Mouse (Mus musculus): ENCODE results near the gene Eif2a. TPM values are rescaled to one million over a fixed set of nuclear protein-coding genes. Genes with fewer than 3 reads are reported as not detected.
"Not testable (repeated sequence)": the region's sequence is repeated elsewhere in the genome, so short reads cannot be mapped to it uniquely, and the experiment has no call there.

Gene Eif2a
- total RNA-seq, 2 experiments from 2014 or later: 132 to 153 TPM

DNA sequence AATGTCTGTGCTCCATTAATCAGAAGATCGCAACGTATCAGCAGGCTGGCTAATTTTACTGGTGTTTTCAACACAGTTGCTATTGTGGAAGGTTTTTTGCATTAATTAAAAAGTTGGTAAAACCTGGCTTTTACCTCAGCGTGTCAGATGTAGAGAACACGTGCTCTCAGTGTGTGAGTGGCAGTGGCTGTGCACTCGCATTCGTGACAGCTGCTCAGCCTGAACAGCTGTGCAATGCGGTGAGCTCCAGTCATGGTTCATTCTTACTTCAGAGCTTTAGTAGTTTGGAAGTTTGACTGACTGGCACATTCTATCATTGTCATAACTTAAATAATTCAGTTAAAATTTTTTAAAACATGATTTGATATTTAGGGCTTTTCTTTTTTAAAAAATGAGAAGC is 67.0 kb downstream of the Eif2a start:
- not testable (repeated sequence) for ATAC-seq (replicated peaks; ENCODE audit: low FRiP score, low TSS enrichment, poor library complexity, severe bottlenecking)

DNA sequence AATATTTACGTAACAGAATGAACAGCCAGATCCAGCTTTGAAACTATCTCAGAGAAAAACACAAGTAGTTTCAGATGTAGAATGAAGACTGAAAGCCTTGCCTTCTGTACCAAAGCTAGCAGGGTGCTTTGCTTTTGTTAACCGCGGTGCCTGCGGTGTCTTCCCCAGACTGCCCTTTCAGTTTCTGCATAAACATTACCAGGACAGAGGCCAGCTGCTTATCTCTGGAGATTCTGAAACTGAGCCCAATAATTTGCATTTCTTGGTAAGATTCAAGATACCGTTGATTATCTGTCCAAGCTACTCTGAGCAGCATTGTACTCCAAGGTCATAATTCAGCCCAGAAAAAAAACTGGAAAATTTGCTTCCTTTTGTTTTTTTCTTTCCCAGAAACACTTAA is 68.0 kb downstream of the Eif2a start:
- no peak; the same call in 1 of the 2 replicates for ATAC-seq (replicated peaks; ENCODE audit: low FRiP score, low TSS enrichment, poor library complexity, severe bottlenecking)

Other genes starting within 250 kb of the Eif2a start
- gene Tsc22d2, start 111.1 kb upstream of the Eif2a start, total RNA-seq (2014; fragmentation: Nextera tagmentation): 12.9 and 21.5 TPM in 2 replicates
- gene Tsc22d2, start 111.1 kb upstream of the Eif2a start, total RNA-seq (2017): 17.5 and 25.4 TPM in 2 replicates
- 38.0 and 40.2 TPM in 2 replicates for gene Serp1, start 71 bp downstream of the Eif2a start, total RNA-seq (2014; fragmentation: Nextera tagmentation)
- gene Serp1, start 71 bp downstream of the Eif2a start, total RNA-seq (2017): 64.6 and 71.3 TPM in 2 replicates
- gene Selenot, start 50.8 kb downstream of the Eif2a start, total RNA-seq (2014; fragmentation: Nextera tagmentation): 82.6 and 95.9 TPM in 2 replicates
- 183 and 186 TPM in 2 replicates for gene Selenot, start 50.8 kb downstream of the Eif2a start, total RNA-seq (2017)
- not detected in 2 replicates for gene Erich6, start 111.4 kb downstream of the Eif2a start, total RNA-seq (2014; fragmentation: Nextera tagmentation)
- not detected in 2 replicates for gene Erich6, start 111.4 kb downstream of the Eif2a start, total RNA-seq (2017)
- 6.0 and 14.6 TPM in 2 replicates for gene Siah2, start 166.6 kb downstream of the Eif2a start, total RNA-seq (2014; fragmentation: Nextera tagmentation)
- gene Siah2, start 166.6 kb downstream of the Eif2a start, total RNA-seq (2017): 11.6 and 14.9 TPM in 2 replicates

All from megakaryocyte-erythroid progenitor cell, adult 5-6 weeks (primary cell).